Mouse (Mus musculus): ENCODE measurements around the gene Fgfr2.

DNA sequence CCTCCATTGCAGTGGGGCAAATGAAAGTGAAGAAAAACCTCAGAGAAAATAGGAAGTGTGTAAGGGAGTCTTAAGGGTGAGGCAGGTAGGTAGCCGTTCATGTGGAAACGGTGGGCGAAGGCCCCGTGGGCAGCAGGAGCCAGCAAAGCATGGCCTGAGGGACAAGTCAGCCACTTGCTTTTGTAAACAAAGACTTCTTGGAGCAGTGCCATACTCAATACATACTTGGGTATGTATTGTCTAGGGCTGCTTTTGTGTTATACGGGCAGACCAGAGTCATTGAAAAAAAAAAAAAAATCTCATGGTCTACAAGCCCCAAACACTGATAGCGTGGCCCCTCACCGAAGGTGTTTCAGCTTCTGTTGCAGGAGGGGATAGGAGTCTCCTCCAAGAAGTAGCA is 2878.6 kb downstream of the Fgfr2 start:
- TF ChIP-seq MAX (IDR thresholded peaks at IDR 0.05; ENCODE audit: low read depth) (no peak), CEBPB (IDR thresholded peaks at IDR 0.05; ENCODE audit: insufficient read depth, poor library complexity, severe bottlenecking) (no peak), REST (IDR thresholded peaks at IDR 0.05; ENCODE audit: insufficient read depth, insufficient read length) (no peak), POLR2A (IDR thresholded peaks at IDR 0.05; ENCODE audit: insufficient read length, low read depth) (no peak), USF1 (IDR thresholded peaks at IDR 0.05; ENCODE audit: low read depth) (no peak), MYOG (IDR thresholded peaks at IDR 0.05; ENCODE audit: control insufficient read depth in 1 of 3, insufficient read depth in 1 of 3, insufficient read length in 2 of 3, low read depth in 2 of 3) (no peak)
